26 mouse cellular contexts compared by ENCODE assay signal in genomic region chr10:52819661-52820060, GRCm38 (mm10).
"Had no signal": no experiment of that assay in that cellular context is flagged by ENCODE, and none has a peak within 500 bp of the region (broad histone marks: within the 10 kb centered on the region; RNA-seq: fewer than 3 reads in every experiment).

No protein-coding gene starts in this region.

- H3K27ac ChIP-seq: heart, adult 2 months; heart, embryonic 13.5 days; heart, embryonic 15.5 days; hindbrain, embryonic 13.5 days; hindbrain, embryonic 15.5 days; hindbrain, postnatal 0 days; kidney, embryonic 15.5 days; kidney, postnatal 0 days; limb, embryonic 13.5 days; limb, embryonic 15.5 days; liver, embryonic 13.5 days; liver, embryonic 15.5 days had no signal

- DNase-seq: gastrocnemius, postnatal 14 days; gastrocnemius, postnatal 36 days; heart, adult 11 months; heart, adult 2 months; heart, postnatal 14 days; heart, postnatal 36 days; kidney, adult 11 months; kidney, adult 2 months; kidney, adult 9 months; kidney, postnatal 14 days; kidney, postnatal 36 days; layer of hippocampus, adult 9-11 months; layer of hippocampus, postnatal 36 days; liver, embryonic 13.5 days had no signal

- H3K4me1 ChIP-seq: heart, embryonic 13.5 days; heart, embryonic 15.5 days; hindbrain, embryonic 13.5 days; hindbrain, embryonic 15.5 days; kidney, embryonic 15.5 days; limb, embryonic 13.5 days; limb, embryonic 15.5 days; liver, embryonic 13.5 days; liver, embryonic 15.5 days had no signal

- H3K9ac ChIP-seq: heart, embryonic 13.5 days; heart, embryonic 15.5 days; hindbrain, embryonic 13.5 days; hindbrain, embryonic 15.5 days; kidney, embryonic 15.5 days; limb, embryonic 13.5 days; limb, embryonic 15.5 days; liver, embryonic 13.5 days; liver, embryonic 15.5 days had no signal

- H3K4me3 ChIP-seq: heart, adult 2 months; heart, embryonic 13.5 days; heart, embryonic 15.5 days; hindbrain, embryonic 13.5 days; hindbrain, embryonic 15.5 days; kidney, embryonic 15.5 days; limb, embryonic 13.5 days; limb, embryonic 15.5 days; liver, embryonic 13.5 days; liver, embryonic 15.5 days had no signal

- H3K4me2 ChIP-seq: heart, embryonic 11.5 days; heart, embryonic 13.5 days; heart, embryonic 15.5 days; hindbrain, embryonic 13.5 days; hindbrain, embryonic 15.5 days; kidney, embryonic 15.5 days; limb, embryonic 13.5 days; limb, embryonic 15.5 days; liver, embryonic 13.5 days; liver, embryonic 15.5 days had no signal

- ATAC-seq: hindbrain, postnatal 0 days; intestine, embryonic 16.5 days had no signal

- H3K36me3 ChIP-seq: heart, embryonic 13.5 days; heart, embryonic 15.5 days; hindbrain, embryonic 13.5 days; hindbrain, embryonic 15.5 days; kidney, embryonic 15.5 days; limb, embryonic 13.5 days; limb, embryonic 15.5 days; liver, embryonic 13.5 days; liver, embryonic 15.5 days had no signal

- H3K9me3 ChIP-seq: heart, embryonic 13.5 days; heart, embryonic 15.5 days; hindbrain, embryonic 13.5 days; hindbrain, embryonic 15.5 days; kidney, embryonic 15.5 days; limb, embryonic 13.5 days; limb, embryonic 15.5 days; liver, embryonic 13.5 days; liver, embryonic 15.5 days had no signal

- H3K27me3 ChIP-seq: heart, embryonic 13.5 days; heart, embryonic 15.5 days; hindbrain, embryonic 13.5 days; hindbrain, embryonic 15.5 days; kidney, embryonic 15.5 days; limb, embryonic 13.5 days; limb, embryonic 15.5 days; liver, embryonic 13.5 days; liver, embryonic 15.5 days had no signal
